Mouse (Mus musculus): ENCODE measurements around the gene Fgfr2. TPM values are rescaled to one million over a fixed set of nuclear protein-coding genes. Genes with fewer than 3 reads are reported as not detected.
"Not testable (repeated sequence)": the region's sequence is repeated elsewhere in the genome, so short reads cannot be mapped to it uniquely, and the experiment has no call there.

Gene Fgfr2
- polyA plus RNA-seq, 1 experiment from 2014 or later, result 110 TPM

GRCm38 (mm10) chr7:132507361-132507760 lies 615.8 kb downstream of the Fgfr2 start:
- peak; percentile 21 for DNase-seq (ENCODE audit: low spot score)
- Histone ChIP-seq H3K27ac (ENCODE audit: low read length) (no peak overlapping the region), H3K36me3 (ENCODE audit: insufficient read depth, low read length) (no peaks in the 10 kb centered on the region), H3K4me1 (ENCODE audit: insufficient read depth, low read depth, low read length) (no peaks in the 10 kb centered on the region), H3K9me3 (ENCODE audit: low read length) (no peaks in the 10 kb centered on the region), H3K4me2 (replicated peaks; ENCODE audit: low read depth, low read length) (no peak overlapping the region), H3K9ac (replicated peaks; ENCODE audit: low read depth) (no peak overlapping the region), H3K27me3 (replicated peaks; ENCODE audit: insufficient read depth, low read length) (no peaks in the 10 kb centered on the region), H3K4me3 (ENCODE audit: low read depth, low read length) (no peak overlapping the region)
- ATAC-seq, result no peak
- no peak for TF ChIP-seq EP300 (IDR thresholded peaks at IDR 0.05)
- peak; percentile 58 for TF ChIP-seq CTCF (IDR thresholded peaks at IDR 0.05)
- 52% methylated on average over 4 of the region's 4 CpGs for WGBS

- no peaks in the 10 kb centered on the region for H3K4me1 ChIP-seq (ENCODE audit: insufficient read depth, low read depth, low read length)
- DNase-seq (ENCODE audit: low spot score) (no peak), ATAC-seq (no peak)
- H3K9ac ChIP-seq (replicated peaks; ENCODE audit: low read depth), result no peak overlapping the region
- H3K9me3 ChIP-seq (ENCODE audit: low read length), result no peaks in the 10 kb centered on the region
- H3K36me3 ChIP-seq (ENCODE audit: insufficient read depth, low read length), result no peaks in the 10 kb centered on the region
- whole genome bisulfite sequencing, result 27% methylated on average over 5 of the region's 5 CpGs
- no peak overlapping the region for H3K27ac ChIP-seq (ENCODE audit: low read length)
- H3K4me2 ChIP-seq (replicated peaks; ENCODE audit: low read depth, low read length), result no peak overlapping the region
- no peak overlapping the region for H3K4me3 ChIP-seq (ENCODE audit: low read depth, low read length)
- no peaks in the 10 kb centered on the region for H3K27me3 ChIP-seq (replicated peaks; ENCODE audit: insufficient read depth, low read length)
- no peak for TF ChIP-seq CTCF (IDR thresholded peaks at IDR 0.05)
- TF ChIP-seq EP300 (IDR thresholded peaks at IDR 0.05), result no peak
Observed at GRCm38 (mm10) chr7:132506226-132506625, 616.9 kb downstream of the Fgfr2 start.

GRCm38 (mm10) chr7:132502445-132502844 lies 620.7 kb downstream of the Fgfr2 start:
- not testable (repeated sequence) for ATAC-seq; H3K9me3 ChIP-seq (ENCODE audit: low read length); H3K9ac ChIP-seq (replicated peaks; ENCODE audit: low read depth); H3K4me2 ChIP-seq (replicated peaks; ENCODE audit: low read depth, low read length); H3K36me3 ChIP-seq (ENCODE audit: insufficient read depth, low read length); DNase-seq (ENCODE audit: low spot score); H3K4me3 ChIP-seq (ENCODE audit: low read depth, low read length); H3K27me3 ChIP-seq (replicated peaks; ENCODE audit: insufficient read depth, low read length); H3K4me1 ChIP-seq (ENCODE audit: insufficient read depth, low read depth, low read length); H3K27ac ChIP-seq (ENCODE audit: low read length)

GRCm38 (mm10) chr7:132497142-132497541 lies 626.0 kb downstream of the Fgfr2 start:
- H3K4me2 ChIP-seq (replicated peaks; ENCODE audit: low read depth, low read length), result no peak overlapping the region
- WGBS, result 96% methylated on average over 3 of the region's 3 CpGs
- H3K27me3 ChIP-seq (replicated peaks; ENCODE audit: insufficient read depth, low read length), result no peaks in the 10 kb centered on the region
- no peaks in the 10 kb centered on the region for H3K36me3 ChIP-seq (ENCODE audit: insufficient read depth, low read length)
- ATAC-seq (no peak), DNase-seq (ENCODE audit: low spot score) (no peak)
- no peaks in the 10 kb centered on the region for H3K4me1 ChIP-seq (ENCODE audit: insufficient read depth, low read depth, low read length)
- H3K9ac ChIP-seq (replicated peaks; ENCODE audit: low read depth), result no peak overlapping the region
- no peak overlapping the region for H3K27ac ChIP-seq (ENCODE audit: low read length)
- no peak for TF ChIP-seq CTCF (IDR thresholded peaks at IDR 0.05)
- no peak for TF ChIP-seq EP300 (IDR thresholded peaks at IDR 0.05)
- H3K9me3 ChIP-seq (ENCODE audit: low read length), result no peaks in the 10 kb centered on the region
- no peak overlapping the region for H3K4me3 ChIP-seq (ENCODE audit: low read depth, low read length)

- DNase-seq (ENCODE audit: low spot score) (no peak), ATAC-seq (no peak)
Observed at GRCm38 (mm10) chr7:132494263-132494662, 628.9 kb downstream of the Fgfr2 start.

GRCm38 (mm10) chr7:132493632-132494031 lies 629.5 kb downstream of the Fgfr2 start:
- WGBS, result 56% methylated on average over 3 of the region's 3 CpGs
- H3K9ac ChIP-seq (replicated peaks; ENCODE audit: low read depth), result no peak overlapping the region
- H3K27me3 ChIP-seq (replicated peaks; ENCODE audit: insufficient read depth, low read length), result no peaks in the 10 kb centered on the region
- no peaks in the 10 kb centered on the region for H3K4me1 ChIP-seq (ENCODE audit: insufficient read depth, low read depth, low read length)
- DNase-seq (ENCODE audit: low spot score), result no peak
- H3K4me3 ChIP-seq (ENCODE audit: low read depth, low read length), result no peak overlapping the region
- H3K4me2 ChIP-seq (replicated peaks; ENCODE audit: low read depth, low read length), result no peak overlapping the region
- no peaks in the 10 kb centered on the region for H3K36me3 ChIP-seq (ENCODE audit: insufficient read depth, low read length)
- no peak for TF ChIP-seq CTCF (IDR thresholded peaks at IDR 0.05)
- no peaks in the 10 kb centered on the region for H3K9me3 ChIP-seq (ENCODE audit: low read length)
- ATAC-seq, result no peak
- no peak overlapping the region for H3K27ac ChIP-seq (ENCODE audit: low read length)

More at GRCm38 (mm10) chr7:132494263-132494662, 628.9 kb downstream of the Fgfr2 start:
- no peaks in the 10 kb centered on the region for H3K4me1 ChIP-seq (ENCODE audit: insufficient read depth, low read depth, low read length)
- no peaks in the 10 kb centered on the region for H3K9me3 ChIP-seq (ENCODE audit: low read length)
- no peak for TF ChIP-seq EP300 (IDR thresholded peaks at IDR 0.05)
- TF ChIP-seq CTCF (IDR thresholded peaks at IDR 0.05), result no peak
- H3K27me3 ChIP-seq (replicated peaks; ENCODE audit: insufficient read depth, low read length), result no peaks in the 10 kb centered on the region
- H3K9ac ChIP-seq (replicated peaks; ENCODE audit: low read depth), result no peak overlapping the region
- no peaks in the 10 kb centered on the region for H3K36me3 ChIP-seq (ENCODE audit: insufficient read depth, low read length)
- H3K4me2 ChIP-seq (replicated peaks; ENCODE audit: low read depth, low read length), result no peak overlapping the region
- 24% methylated on average over 4 of the region's 4 CpGs for WGBS
- no peak overlapping the region for H3K27ac ChIP-seq (ENCODE audit: low read length)
- no peak overlapping the region for H3K4me3 ChIP-seq (ENCODE audit: low read depth, low read length)

GRCm38 (mm10) chr7:132491902-132492301 lies 631.2 kb downstream of the Fgfr2 start:
- Histone ChIP-seq H3K4me1 (ENCODE audit: insufficient read depth, low read depth, low read length) (no peaks in the 10 kb centered on the region), H3K4me2 (replicated peaks; ENCODE audit: low read depth, low read length) (no peak overlapping the region), H3K27ac (ENCODE audit: low read length) (no peak overlapping the region), H3K9me3 (ENCODE audit: low read length) (no peaks in the 10 kb centered on the region), H3K36me3 (ENCODE audit: insufficient read depth, low read length) (no peaks in the 10 kb centered on the region), H3K4me3 (ENCODE audit: low read depth, low read length) (no peak overlapping the region), H3K27me3 (replicated peaks; ENCODE audit: insufficient read depth, low read length) (no peaks in the 10 kb centered on the region), H3K9ac (replicated peaks; ENCODE audit: low read depth) (no peak overlapping the region)
- TF ChIP-seq EP300 (IDR thresholded peaks at IDR 0.05), result no peak
- 93% methylated on average over 7 of the region's 7 CpGs for WGBS
- ATAC-seq (no peak), DNase-seq (ENCODE audit: low spot score) (no peak)
